Mouse (Mus musculus) forebrain, postnatal 0 days (tissue): ENCODE data around the gene Snap91. TPM values are rescaled to one million over a fixed set of nuclear protein-coding genes. Genes with fewer than 3 reads are reported as not detected.

Experiments
- ATAC-seq: fragments of 200-750 bp; cut with Nextera tagmentation; 2 replicates; pipeline ENCODE4 v1.8.0; 2017; ENCODE audit warnings: mild to moderate bottlenecking, moderate library complexity
- DNase-seq: peaks from one replicate; pipeline ENCODE4 v3.0.0-alpha.2; 2015
- H3K27ac ChIP-seq: fragments of 300-500 bp; sonication (generic); 2 replicates; pipeline ENCODE4 v1.5.1; 2014; ENCODE audit warnings: low read depth, mild to moderate bottlenecking, antibody characterized with exemption, low read length, moderate library complexity, mixed read lengths
- H3K27me3 ChIP-seq: fragments of 300-500 bp; sonication (generic); 2 replicates; pipeline ENCODE4 v1.6.1; 2014; ENCODE audit warnings: mild to moderate bottlenecking, low read length, mixed read lengths; ENCODE audit not compliant: insufficient read depth
- H3K36me3 ChIP-seq: fragments of 300-500 bp; sonication (generic); 2 replicates; pipeline ENCODE4 v1.6.1; 2014; ENCODE audit warnings: mild to moderate bottlenecking, moderate library complexity; ENCODE audit not compliant: insufficient read depth
- H3K4me1 ChIP-seq: fragments of 300-500 bp; sonication (generic); 2 replicates; pipeline ENCODE4 v1.6.1; 2014; ENCODE audit warnings: antibody characterized with exemption; ENCODE audit not compliant: insufficient read depth
- H3K4me2 ChIP-seq: fragments of 300-500 bp; sonication (generic); 2 replicates; pipeline ENCODE4 v1.6.1; 2014; ENCODE audit warnings: low read depth, mild to moderate bottlenecking, moderate library complexity
- H3K4me3 ChIP-seq: fragments of 300-500 bp; sonication (generic); 2 replicates; pipeline ENCODE4 v1.5.1; 2014; ENCODE audit warnings: low read depth, low read length, mixed read lengths
- H3K9ac ChIP-seq: fragments of 300-500 bp; sonication (generic); 2 replicates; pipeline ENCODE4 v1.6.1; 2014; ENCODE audit warnings: mild to moderate bottlenecking
- H3K9me3 ChIP-seq: fragments of 300-500 bp; sonication (generic); 2 replicates; pipeline ENCODE4 v1.6.1; 2016; ENCODE audit warnings: low read length
- CTCF ChIP-seq: sonication (generic); IDR thresholded peaks from 2 replicates; pipeline ENCODE4 v1.5.1; 2016; ENCODE audit warnings: antibody characterized with exemption, control low read depth, low read depth
- WGBS: fragments of 180-500 bp; shearing (Covaris S2); extraction: QIAGEN DNeasy Blood & Tissue Kit; methylation state at CpG from one replicate; pipeline ENCODE4 v1.1.7; 2014; 5-methylcytosine and 5-hydroxymethylcytosine counted together
- polyA plus RNA-seq: library from polyadenylated mRNA; unstranded; fragments of >200 nt; fragmentation: Nextera tagmentation; extraction: Ambion mirVana; gene quantifications from 2 replicates; pipeline ENCODE4 v1.2.1, GENCODE M21; 2015
- total RNA-seq: library from RNA; depleted of rRNA; stranded (reverse); fragments of >200 nt; gene quantifications from 2 replicates; pipeline ENCODE4 v1.2.3, GENCODE M21; 2014

Gene Snap91
- total and polyA plus RNA-seq, 2 experiments from 2014 or later: 140 to 166 TPM

GRCm38 (mm10) chr9:86879216-86880112 lies 990 bp downstream of the Snap91 start:
- Histone ChIP-seq H3K36me3 (no peaks in the 10 kb centered on the region), H3K27ac (peak overlapping the region; percentile 93), H3K4me1 (peaks cover 9% of the 10 kb centered on the region; the same call in 1 of the 2 replicates), H3K9ac (peak overlapping the region; percentile 88), H3K4me3 (peak overlapping the region; percentile 89), H3K4me2 (peak overlapping the region; percentile 81), H3K9me3 (no peaks in the 10 kb centered on the region), H3K27me3 (no peaks in the 10 kb centered on the region)
- peak; percentile 52 for DNase-seq
- WGBS: under 1% methylated on average over 75 of the region's 75 CpGs
- no peak for TF ChIP-seq CTCF
- peak; percentile 11 for ATAC-seq

- Histone ChIP-seq H3K4me1 (peaks cover 9% of the 10 kb centered on the region; the same call in 1 of the 2 replicates), H3K27ac (no peak overlapping the region), H3K36me3 (no peaks in the 10 kb centered on the region), H3K4me2 (peak overlapping the region; percentile 81), H3K9ac (peak overlapping the region; percentile 88), H3K9me3 (no peaks in the 10 kb centered on the region), H3K27me3 (no peaks in the 10 kb centered on the region), H3K4me3 (peak overlapping the region; percentile 89)
- 52% methylated on average over 6 of the region's 6 CpGs for WGBS
- no peak for ATAC-seq
- no peak for DNase-seq
- no peak for TF ChIP-seq CTCF
Observed at GRCm38 (mm10) chr9:86878716-86879115, 1.7 kb downstream of the Snap91 start.

GRCm38 (mm10) chr9:86873681-86874080 lies 6.8 kb downstream of the Snap91 start:
- no peaks in the 10 kb centered on the region for H3K27me3 ChIP-seq
- H3K36me3 ChIP-seq: peaks cover 14% of the 10 kb centered on the region
- no peak overlapping the region for H3K27ac ChIP-seq
- H3K9me3 ChIP-seq: no peaks in the 10 kb centered on the region
- H3K9ac ChIP-seq: no peak overlapping the region
- 90% methylated on average over 4 of the region's 4 CpGs for WGBS
- no peak overlapping the region for H3K4me2 ChIP-seq
- peaks cover 9% of the 10 kb centered on the region; the same call in 1 of the 2 replicates for H3K4me1 ChIP-seq
- no peak overlapping the region for H3K4me3 ChIP-seq
- TF ChIP-seq CTCF: no peak
- no peak for ATAC-seq
- DNase-seq: no peak

DNA sequence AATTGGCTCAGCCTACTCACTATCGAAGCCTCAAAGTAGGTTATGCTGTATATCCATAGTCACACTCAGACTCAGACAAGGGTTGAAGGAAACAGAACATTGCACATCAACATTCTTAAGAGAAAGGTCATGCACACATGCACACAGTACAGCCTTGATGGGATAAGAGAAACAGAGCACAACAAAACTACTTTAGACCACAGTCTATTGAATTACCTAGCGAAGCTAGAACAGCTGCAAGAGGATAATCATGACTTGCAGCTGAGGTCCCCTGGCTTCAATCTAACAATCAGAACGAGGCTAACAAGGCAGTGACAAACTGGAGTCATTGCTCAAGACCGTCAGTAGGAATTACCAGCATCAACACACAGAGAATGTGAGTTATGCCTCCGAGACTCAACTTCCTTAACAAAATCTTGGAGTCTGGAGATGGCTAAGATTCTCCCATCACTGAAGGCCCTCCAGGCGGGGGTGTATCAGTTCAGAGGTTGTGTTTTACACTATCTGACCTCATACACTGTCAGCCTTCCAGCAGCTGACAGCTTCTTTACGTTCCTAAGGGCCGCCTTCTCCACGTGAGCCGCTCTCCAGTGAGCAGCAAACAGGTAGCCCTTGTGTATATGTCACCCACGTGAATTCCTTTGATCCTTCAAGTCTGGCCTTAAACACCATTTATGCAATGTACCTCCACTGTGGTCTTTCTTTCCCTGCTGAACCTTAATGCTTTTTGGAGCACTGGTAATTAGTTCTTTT lies 10.7 kb downstream of the Snap91 start:
- Histone ChIP-seq H3K9ac (no peak overlapping the region), H3K9me3 (no peaks in the 10 kb centered on the region), H3K36me3 (peaks cover 17% of the 10 kb centered on the region), H3K4me1 (no peaks in the 10 kb centered on the region), H3K4me2 (no peak overlapping the region), H3K27ac (no peak overlapping the region), H3K27me3 (no peaks in the 10 kb centered on the region), H3K4me3 (no peak overlapping the region)
- no peak for DNase-seq
- peak; percentile 20; the same call in 1 of the 2 replicates for ATAC-seq
- 46% methylated on average over 11 of the region's 11 CpGs for WGBS
- TF ChIP-seq CTCF: no peak

DNA sequence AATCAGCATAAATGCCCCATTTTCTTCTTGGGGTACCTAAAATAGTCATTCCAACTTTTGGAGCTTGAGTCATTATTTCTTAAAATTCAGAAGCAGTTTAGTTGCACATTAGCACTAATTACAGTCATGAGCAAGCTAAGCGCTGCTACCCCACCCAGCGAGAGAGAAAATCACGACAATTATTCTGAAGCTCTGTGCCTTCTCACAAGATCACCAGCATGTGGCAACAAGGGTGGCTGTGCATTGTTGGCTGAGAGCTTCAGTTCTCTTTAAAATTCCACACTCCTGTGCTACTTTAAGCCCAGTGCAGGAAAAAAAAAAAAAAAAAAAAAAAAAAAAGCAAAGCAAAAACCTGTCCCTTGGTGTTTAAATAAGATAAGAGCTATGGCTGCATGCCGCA lies 22.4 kb downstream of the Snap91 start:
- H3K4me1 ChIP-seq: no peaks in the 10 kb centered on the region
- H3K4me3 ChIP-seq: no peak overlapping the region
- no peak overlapping the region for H3K9ac ChIP-seq
- no peak for DNase-seq
- H3K9me3 ChIP-seq: no peaks in the 10 kb centered on the region
- H3K4me2 ChIP-seq: no peak overlapping the region
- H3K27ac ChIP-seq: no peak overlapping the region
- no peaks in the 10 kb centered on the region for H3K27me3 ChIP-seq
- 84% methylated on average over 4 of the region's 4 CpGs for WGBS
- no peak for TF ChIP-seq CTCF
- no peaks in the 10 kb centered on the region for H3K36me3 ChIP-seq
- ATAC-seq: no peak

- H3K9ac ChIP-seq: no peak overlapping the region
- no peak for TF ChIP-seq CTCF
- no peaks in the 10 kb centered on the region for H3K4me1 ChIP-seq
- 98% methylated on average over 2 of the region's 2 CpGs for WGBS
- no peaks in the 10 kb centered on the region for H3K36me3 ChIP-seq
- no peak overlapping the region for H3K4me2 ChIP-seq
- no peak overlapping the region for H3K27ac ChIP-seq
- DNase-seq (no peak), ATAC-seq (no peak)
- H3K27me3 ChIP-seq: no peaks in the 10 kb centered on the region
- no peak overlapping the region for H3K4me3 ChIP-seq
- no peaks in the 10 kb centered on the region for H3K9me3 ChIP-seq
Observed at GRCm38 (mm10) chr9:86857626-86858025, 22.8 kb downstream of the Snap91 start.

DNA sequence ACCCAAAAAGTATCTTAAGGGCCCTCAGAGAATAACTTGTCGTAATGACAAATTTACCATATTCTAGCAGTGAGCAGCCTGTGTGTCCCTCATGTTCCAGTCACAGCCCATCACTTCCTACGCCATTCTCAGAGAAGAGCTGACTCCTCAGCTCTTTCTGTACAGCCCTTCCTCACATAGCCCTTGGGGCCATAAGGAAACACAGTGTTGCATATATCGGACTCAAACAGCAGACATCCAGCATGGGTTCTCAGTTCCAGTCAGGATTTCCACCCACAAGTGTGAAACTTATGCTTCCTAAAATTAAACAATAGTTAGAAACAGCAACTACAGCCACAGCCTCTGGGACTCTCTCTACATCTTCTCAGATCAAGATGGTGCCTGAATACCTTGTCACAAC lies 27.6 kb downstream of the Snap91 start:
- 96% methylated on average over 3 of the region's 3 CpGs for WGBS
- H3K4me1 ChIP-seq: no peaks in the 10 kb centered on the region
- H3K4me3 ChIP-seq: no peak overlapping the region
- H3K27ac ChIP-seq: no peak overlapping the region
- no peaks in the 10 kb centered on the region for H3K27me3 ChIP-seq
- no peak overlapping the region for H3K4me2 ChIP-seq
- H3K9ac ChIP-seq: no peak overlapping the region
- no peaks in the 10 kb centered on the region for H3K36me3 ChIP-seq
- ATAC-seq (no peak), DNase-seq (no peak)
- no peaks in the 10 kb centered on the region for H3K9me3 ChIP-seq
- no peak for TF ChIP-seq CTCF
